Mouse (Mus musculus): ENCODE measurements around the gene Tmem202.

DNA sequence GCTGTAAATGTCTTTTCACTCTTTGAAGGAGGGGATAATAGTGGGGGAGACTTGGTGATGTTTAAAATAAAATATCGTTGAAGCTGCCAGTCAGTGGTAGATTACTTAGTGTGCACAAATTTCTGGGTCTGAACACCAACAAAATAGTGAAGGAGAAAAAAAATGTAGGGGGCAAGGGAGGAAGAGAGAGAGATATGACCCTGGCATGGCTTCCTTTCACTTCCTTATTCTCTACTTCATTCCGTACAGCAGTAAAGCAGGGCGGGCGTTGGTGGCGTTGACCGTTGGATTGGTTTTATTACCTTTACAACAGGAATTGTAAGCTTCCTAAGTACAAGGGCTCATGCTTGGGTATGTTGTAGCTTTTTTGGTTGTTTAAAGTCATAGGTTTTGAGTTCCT, 2.0 kb upstream of the Tmem202 start:
- TF ChIP-seq EP300 (IDR thresholded peaks at IDR 0.05; ENCODE audit: low read depth): no peak
- no peak for TF ChIP-seq CTCF (IDR thresholded peaks at IDR 0.05; ENCODE audit: low read depth)
